Mouse (Mus musculus) neural tube, embryonic 11.5 days (tissue): Measurements from ENCODE around the gene Lgsn. TPM values are rescaled to one million over a fixed set of nuclear protein-coding genes. Genes with fewer than 3 reads are reported as not detected.
A peak's percentile ranks its signal among the peaks of the same experiment; 100 is the strongest.

Source experiments
- ATAC-seq: fragments of 200-750 bp; cut with Nextera tagmentation; 2 replicates; pipeline ENCODE4 v1.8.0; 2017; ENCODE audit warnings: moderate number of reproducible peaks, mild to moderate bottlenecking, moderate TSS enrichment, moderate library complexity; ENCODE audit not compliant: insufficient read depth, low FRiP score, low TSS enrichment
- DNase-seq: peaks from one replicate; pipeline ENCODE4 v3.0.0-alpha.2; 2015; ENCODE audit warnings: low spot score
- H3K27ac ChIP-seq: fragments of 300-500 bp; sonication (generic); 2 replicates; pipeline ENCODE4 v1.5.1; 2014; ENCODE audit warnings: low read depth, mild to moderate bottlenecking, low read length
- H3K27me3 ChIP-seq: fragments of 300-500 bp; sonication (generic); 2 replicates; pipeline ENCODE4 v1.6.1; 2014; ENCODE audit warnings: mild to moderate bottlenecking, low read length, mixed read lengths; ENCODE audit not compliant: control insufficient read depth, insufficient read depth
- H3K36me3 ChIP-seq: fragments of 300-500 bp; sonication (generic); 2 replicates; pipeline ENCODE4 v1.6.1; 2014; ENCODE audit warnings: mild to moderate bottlenecking, low read length, moderate library complexity, mixed read lengths; ENCODE audit not compliant: control insufficient read depth, insufficient read depth
- H3K4me1 ChIP-seq: fragments of 300-500 bp; sonication (generic); 2 replicates; pipeline ENCODE4 v1.6.1; 2014; ENCODE audit warnings: low read length, mixed read lengths; ENCODE audit not compliant: control insufficient read depth, insufficient read depth
- H3K4me2 ChIP-seq: fragments of 300-500 bp; sonication (generic); 2 replicates; pipeline ENCODE4 v1.6.1; 2014; ENCODE audit warnings: low read depth, mild to moderate bottlenecking, moderate library complexity
- H3K4me3 ChIP-seq: fragments of 300-500 bp; sonication (generic); 2 replicates; pipeline ENCODE4 v1.5.1; 2014; ENCODE audit warnings: low read depth, low read length
- H3K9ac ChIP-seq: fragments of 300-500 bp; sonication (generic); 2 replicates; pipeline ENCODE4 v1.6.1; 2014; ENCODE audit warnings: mild to moderate bottlenecking, low read length
- H3K9me3 ChIP-seq: fragments of 300-500 bp; sonication (generic); 2 replicates; pipeline ENCODE4 v1.6.1; 2016; ENCODE audit warnings: low read length; ENCODE audit not compliant: control insufficient read depth
- WGBS: fragments of 180-500 bp; shearing (Covaris S2); extraction: QIAGEN DNeasy Blood & Tissue Kit; methylation state at CpG from one replicate; pipeline ENCODE4 v1.1.7; 2014; 5-methylcytosine and 5-hydroxymethylcytosine counted together
- polyA plus RNA-seq: library from polyadenylated mRNA; unstranded; fragments of >200 nt; fragmentation: Nextera tagmentation; extraction: Ambion mirVana; gene quantifications from 2 replicates; pipeline ENCODE4 v1.2.1, GENCODE M21; 2014

Lgsn gene
- polyA plus RNA-seq, result not detected in 2 replicates

- Histone ChIP-seq H3K4me3 (no peak within 1 kb of the TSS), H3K27me3 (no peaks in the 10 kb centered on the region), H3K36me3 (no peaks in the 10 kb centered on the region), H3K27ac (no peak within 1 kb of the TSS), H3K9ac (no peak within 1 kb of the TSS), H3K4me2 (no peak within 1 kb of the TSS), H3K4me1 (no peaks in the 10 kb centered on the region), H3K9me3 (no peaks in the 10 kb centered on the region)
- ATAC-seq (no peak), DNase-seq (no peak)
- 75% methylated on average over 5 of the region's 5 CpGs for WGBS
Observed at GRCm38 (mm10) chr1:31176101-31176500, at the start of gene Lgsn. Gene Lgsn, plus strand, starts transcription at chr1:31176401.

DNA sequence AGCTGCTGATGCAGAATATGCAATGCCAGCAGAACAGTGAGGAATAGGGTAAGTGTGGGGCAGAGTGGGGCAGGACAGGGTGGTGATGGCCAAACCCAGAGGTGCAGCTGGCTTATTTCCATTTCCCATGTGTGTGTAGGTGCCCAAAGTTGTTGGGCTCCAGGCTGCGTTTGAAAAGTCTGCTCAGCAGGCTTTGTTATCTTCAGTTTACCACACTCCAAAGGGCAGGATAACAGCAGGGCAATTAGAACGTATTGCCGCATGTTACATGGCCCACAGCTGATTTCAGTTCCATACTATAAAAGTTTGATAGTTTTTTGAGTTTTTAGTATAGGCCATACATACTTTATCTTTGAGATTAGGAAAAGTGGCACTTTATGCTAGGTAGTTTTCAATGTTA is 37.8 kb upstream of the Lgsn start:
- no peak for ATAC-seq
- 78% methylated on average over 3 of the region's 3 CpGs for WGBS
- no peaks in the 10 kb centered on the region for H3K4me1 ChIP-seq
- H3K27ac ChIP-seq, result no peak overlapping the region
- no peaks in the 10 kb centered on the region for H3K27me3 ChIP-seq
- no peak overlapping the region for H3K4me2 ChIP-seq
- H3K9me3 ChIP-seq, result no peaks in the 10 kb centered on the region
- DNase-seq, result no peak
- no peaks in the 10 kb centered on the region for H3K36me3 ChIP-seq
- no peak overlapping the region for H3K4me3 ChIP-seq
- no peak overlapping the region for H3K9ac ChIP-seq

DNA sequence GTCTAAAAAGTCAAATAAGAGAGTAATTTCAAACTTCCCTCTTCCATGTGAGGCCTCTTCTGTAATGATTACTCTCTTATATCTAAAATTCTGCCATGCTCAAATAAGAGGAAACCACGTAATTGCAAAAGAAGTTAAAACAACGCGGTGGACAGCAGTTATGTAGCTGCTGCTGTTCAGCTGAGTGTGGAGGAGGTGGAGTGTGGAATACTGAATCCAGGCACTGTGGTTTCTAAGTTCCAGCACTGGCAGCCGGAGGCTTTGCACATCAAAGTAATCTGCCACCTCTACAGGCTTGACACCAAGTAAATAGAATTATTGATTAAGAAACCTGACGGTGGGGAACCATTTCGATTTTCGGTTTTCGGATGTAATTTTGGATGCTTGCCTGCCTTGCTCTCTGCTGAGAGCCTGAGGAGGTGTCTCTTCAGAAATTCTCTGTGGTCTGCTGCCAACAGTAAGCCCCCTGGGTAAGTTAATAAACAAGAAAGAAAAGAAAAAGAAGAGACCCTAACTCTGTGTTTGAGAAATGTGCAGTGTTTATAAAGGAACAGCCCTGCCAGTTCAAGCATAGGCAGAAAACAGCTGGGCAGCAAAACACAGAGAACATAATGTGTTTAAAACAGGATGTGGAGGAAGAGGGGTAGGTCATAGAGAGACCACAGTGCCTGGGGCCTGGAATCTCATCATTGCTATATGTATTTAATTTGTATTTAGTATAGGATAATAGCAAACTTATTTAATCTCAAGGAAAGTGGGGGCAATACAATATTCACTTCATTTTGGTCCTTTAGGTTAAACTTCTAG is 33.7 kb upstream of the Lgsn start:
- Histone ChIP-seq H3K4me1 (no peaks in the 10 kb centered on the region), H3K36me3 (no peaks in the 10 kb centered on the region), H3K4me2 (no peak overlapping the region), H3K4me3 (no peak overlapping the region), H3K9ac (no peak overlapping the region), H3K27ac (no peak overlapping the region), H3K27me3 (no peaks in the 10 kb centered on the region), H3K9me3 (no peaks in the 10 kb centered on the region)
- WGBS, result 72% methylated on average over 8 of the region's 8 CpGs
- ATAC-seq (no peak), DNase-seq (no peak)

DNA sequence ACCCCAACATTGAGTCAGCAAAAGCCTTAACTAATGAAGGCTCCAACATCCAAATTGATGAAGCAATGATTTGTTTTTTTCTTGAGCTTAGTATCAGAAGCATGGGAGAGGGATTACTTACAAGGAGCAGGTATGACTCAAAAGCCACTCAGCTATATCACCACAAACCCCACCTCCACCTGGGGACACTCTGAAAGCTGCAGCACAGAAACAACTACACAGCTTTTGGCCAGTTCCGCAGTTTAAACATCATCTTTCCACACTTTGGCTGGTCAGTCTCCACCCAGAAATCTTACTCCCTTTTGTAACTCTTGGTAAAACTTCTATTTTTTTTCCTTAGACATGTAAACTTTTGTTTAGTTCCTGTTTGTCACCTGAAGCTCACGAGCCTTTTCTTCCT is 32.6 kb upstream of the Lgsn start:
- no peak for ATAC-seq
- H3K4me1 ChIP-seq, result no peaks in the 10 kb centered on the region
- 89% methylated on average over 2 of the region's 2 CpGs for WGBS

GRCm38 (mm10) chr1:31149671-31150070 is 26.5 kb upstream of the Lgsn start:
- Histone ChIP-seq H3K4me2 (no peak overlapping the region), H3K9ac (no peak overlapping the region), H3K36me3 (no peaks in the 10 kb centered on the region), H3K4me1 (no peaks in the 10 kb centered on the region), H3K27ac (no peak overlapping the region), H3K9me3 (no peaks in the 10 kb centered on the region), H3K4me3 (no peak overlapping the region), H3K27me3 (no peaks in the 10 kb centered on the region)
- WGBS, result 50% methylated on average over 6 of the region's 6 CpGs
- DNase-seq (no peak), ATAC-seq (no peak)

More for the DNA sequence above, 32.6 kb upstream of the Lgsn start:
- Histone ChIP-seq H3K36me3 (no peaks in the 10 kb centered on the region), H3K9me3 (no peaks in the 10 kb centered on the region), H3K4me3 (no peak overlapping the region), H3K9ac (no peak overlapping the region), H3K4me2 (no peak overlapping the region), H3K27ac (no peak overlapping the region), H3K27me3 (no peaks in the 10 kb centered on the region)
- DNase-seq, result no peak

- 74% methylated on average over 3 of the region's 3 CpGs for WGBS
- no peak overlapping the region for H3K27ac ChIP-seq
- H3K4me2 ChIP-seq, result no peak overlapping the region
- H3K27me3 ChIP-seq, result no peaks in the 10 kb centered on the region
- no peaks in the 10 kb centered on the region for H3K9me3 ChIP-seq
- no peak overlapping the region for H3K9ac ChIP-seq
- ATAC-seq (no peak), DNase-seq (no peak)
- H3K4me1 ChIP-seq, result no peaks in the 10 kb centered on the region
- no peak overlapping the region for H3K4me3 ChIP-seq
- H3K36me3 ChIP-seq, result no peaks in the 10 kb centered on the region
Observed at GRCm38 (mm10) chr1:31150546-31150945, 25.7 kb upstream of the Lgsn start.

DNA sequence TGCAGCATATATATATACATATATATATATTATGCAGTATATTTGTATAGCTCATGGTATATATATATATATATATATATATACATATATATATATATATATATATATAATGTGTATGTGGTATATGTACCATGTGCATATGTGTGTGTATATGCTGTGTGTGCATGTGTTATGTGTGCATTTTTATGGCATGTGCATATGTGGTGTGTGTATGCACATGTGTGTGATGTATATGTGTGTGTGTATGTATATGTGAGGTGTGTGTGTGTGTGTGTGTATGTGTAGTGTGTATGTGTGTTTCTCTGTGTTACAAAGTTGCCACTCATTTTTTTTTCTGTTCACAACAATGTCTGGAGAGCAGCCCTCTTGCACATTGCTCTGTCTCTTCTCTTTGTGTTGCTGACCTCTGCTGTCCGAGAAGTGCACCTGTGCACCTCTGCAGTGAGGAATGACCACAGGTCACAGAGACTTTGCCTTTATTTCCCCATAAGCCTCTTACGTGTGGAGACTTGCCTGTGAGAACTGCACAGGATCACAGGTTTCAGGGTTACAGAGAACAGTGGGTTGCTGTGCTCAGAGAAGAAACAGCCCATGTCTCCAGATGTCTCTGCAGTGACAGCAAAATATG is 23.3 kb upstream of the Lgsn start:
- 66% methylated on average over 2 of the region's 2 CpGs for WGBS
- DNase-seq, result no peak
- ATAC-seq, result no peak

GRCm38 (mm10) chr1:31153793-31154349 is 22.3 kb upstream of the Lgsn start:
- Histone ChIP-seq H3K4me3 (no peak overlapping the region), H3K9ac (no peak overlapping the region), H3K27ac (no peak overlapping the region), H3K9me3 (no peaks in the 10 kb centered on the region), H3K4me2 (no peak overlapping the region), H3K4me1 (no peaks in the 10 kb centered on the region), H3K36me3 (no peaks in the 10 kb centered on the region), H3K27me3 (no peaks in the 10 kb centered on the region)
- ATAC-seq (peak; percentile 65; the same call in 1 of the 2 replicates), DNase-seq (peak; percentile 54)
- WGBS, result 25% methylated on average over 7 of the region's 7 CpGs

More for the DNA sequence above, 23.3 kb upstream of the Lgsn start:
- no peak overlapping the region for H3K27ac ChIP-seq
- no peak overlapping the region for H3K4me3 ChIP-seq
- no peak overlapping the region for H3K9ac ChIP-seq
- H3K4me2 ChIP-seq, result no peak overlapping the region
- H3K9me3 ChIP-seq, result no peaks in the 10 kb centered on the region
- no peaks in the 10 kb centered on the region for H3K27me3 ChIP-seq
- no peaks in the 10 kb centered on the region for H3K36me3 ChIP-seq
- no peaks in the 10 kb centered on the region for H3K4me1 ChIP-seq
